Mouse (Mus musculus): ENCODE results near the gene Ssc4d. TPM values are rescaled to one million over a fixed set of nuclear protein-coding genes. Genes with fewer than 3 reads are reported as not detected.

Gene Ssc4d
- polyA plus RNA-seq, 1 experiment from 2014 or later = 1.0 TPM

GRCm38 (mm10) chr5:135971876-135972275, 2.5 kb downstream of the Ssc4d start:
- no peaks in the 10 kb centered on the region for H3K4me1 ChIP-seq (replicated peaks)
- no peak overlapping the region for H3K4me3 ChIP-seq (replicated peaks)
- WGBS = 88% methylated on average over 7 of the region's 7 CpGs
- no peaks in the 10 kb centered on the region for H3K9me3 ChIP-seq
- H3K36me3 ChIP-seq = no peaks in the 10 kb centered on the region
- H3K27me3 ChIP-seq = no peaks in the 10 kb centered on the region
- H3K9ac ChIP-seq (replicated peaks) = no peak overlapping the region
- H3K27ac ChIP-seq = no peak overlapping the region
- ATAC-seq = no peak
- no peak overlapping the region for H3K4me2 ChIP-seq (replicated peaks)

GRCm38 (mm10) chr5:135970247-135970646, 4.1 kb downstream of the Ssc4d start:
- Histone ChIP-seq H3K4me1 (replicated peaks) (peaks cover 5% of the 10 kb centered on the region), H3K9ac (replicated peaks) (no peak overlapping the region), H3K27ac (no peak overlapping the region), H3K4me3 (replicated peaks) (no peak overlapping the region), H3K4me2 (replicated peaks) (no peak overlapping the region), H3K9me3 (no peaks in the 10 kb centered on the region), H3K27me3 (no peaks in the 10 kb centered on the region; the same call in 1 of the 2 replicates), H3K36me3 (no peaks in the 10 kb centered on the region)
- WGBS = 86% methylated on average over 6 of the region's 6 CpGs
- ATAC-seq = no peak

GRCm38 (mm10) chr5:135968781-135969180, 5.5 kb downstream of the Ssc4d start:
- WGBS = 68% methylated on average over 1 of the region's 1 CpGs
- ATAC-seq = no peak
- H3K27ac ChIP-seq = no peak overlapping the region

GRCm38 (mm10) chr5:135966866-135967265, 7.5 kb downstream of the Ssc4d start:
- no peak overlapping the region for H3K9ac ChIP-seq (replicated peaks)
- H3K27me3 ChIP-seq = no peaks in the 10 kb centered on the region; the same call in 1 of the 2 replicates
- no peak overlapping the region for H3K4me3 ChIP-seq (replicated peaks)
- 64% methylated on average over 9 of the region's 9 CpGs for WGBS
- H3K4me2 ChIP-seq (replicated peaks) = no peak overlapping the region
- no peaks in the 10 kb centered on the region for H3K9me3 ChIP-seq
- H3K27ac ChIP-seq = no peak overlapping the region
- no peak for ATAC-seq
- peaks cover 13% of the 10 kb centered on the region for H3K4me1 ChIP-seq (replicated peaks)
- no peaks in the 10 kb centered on the region for H3K36me3 ChIP-seq

More at GRCm38 (mm10) chr5:135968781-135969180, 5.5 kb downstream of the Ssc4d start:
- no peak overlapping the region for H3K4me3 ChIP-seq (replicated peaks)
- no peak overlapping the region for H3K4me2 ChIP-seq (replicated peaks)
- H3K9ac ChIP-seq (replicated peaks) = no peak overlapping the region
- H3K27me3 ChIP-seq = no peaks in the 10 kb centered on the region; the same call in 1 of the 2 replicates
- H3K9me3 ChIP-seq = no peaks in the 10 kb centered on the region
- no peaks in the 10 kb centered on the region for H3K36me3 ChIP-seq
- H3K4me1 ChIP-seq (replicated peaks) = peaks cover 6% of the 10 kb centered on the region

- no peak overlapping the region for H3K4me3 ChIP-seq (replicated peaks)
- no peaks in the 10 kb centered on the region for H3K9me3 ChIP-seq
- WGBS = 12% methylated on average over 24 of the region's 24 CpGs
- ATAC-seq = no peak
- H3K9ac ChIP-seq (replicated peaks) = 0 out of 2 replicates have a peak overlapping the region, but pooled peaks have one; percentile 16
- H3K4me1 ChIP-seq (replicated peaks) = peaks cover 19% of the 10 kb centered on the region
- H3K4me2 ChIP-seq (replicated peaks) = peak overlapping the region; percentile 35
- no peaks in the 10 kb centered on the region; the same call in 1 of the 2 replicates for H3K27me3 ChIP-seq
- H3K36me3 ChIP-seq = no peaks in the 10 kb centered on the region
- H3K27ac ChIP-seq = no peak overlapping the region
Measured at GRCm38 (mm10) chr5:135965501-135965930, 8.8 kb downstream of the Ssc4d start.

- H3K4me1 ChIP-seq (replicated peaks) = peaks cover 19% of the 10 kb centered on the region
- 3% methylated on average over 6 of the region's 6 CpGs for whole genome bisulfite sequencing
- H3K4me2 ChIP-seq (replicated peaks) = peak overlapping the region; percentile 83
- H3K27me3 ChIP-seq = no peaks in the 10 kb centered on the region; the same call in 1 of the 2 replicates
- H3K9me3 ChIP-seq = no peaks in the 10 kb centered on the region
- H3K36me3 ChIP-seq = no peaks in the 10 kb centered on the region
- peak overlapping the region; percentile 97 for H3K27ac ChIP-seq
- H3K4me3 ChIP-seq (replicated peaks) = peak overlapping the region; percentile 54
- no peak for ATAC-seq
- peak overlapping the region; percentile 86 for H3K9ac ChIP-seq (replicated peaks)
Measured at GRCm38 (mm10) chr5:135963280-135963627, 11.1 kb downstream of the Ssc4d start.

GRCm38 (mm10) chr5:135962492-135963279, 11.6 kb downstream of the Ssc4d start:
- Histone ChIP-seq H3K27ac (peak overlapping the region; percentile 97), H3K27me3 (no peaks in the 10 kb centered on the region; the same call in 1 of the 2 replicates), H3K36me3 (no peaks in the 10 kb centered on the region), H3K4me3 (replicated peaks) (peak overlapping the region; percentile 54), H3K9ac (replicated peaks) (peak overlapping the region; percentile 86), H3K4me1 (replicated peaks) (peaks cover 19% of the 10 kb centered on the region), H3K4me2 (replicated peaks) (peak overlapping the region; percentile 83), H3K9me3 (no peaks in the 10 kb centered on the region)
- WGBS = under 1% methylated on average over 61 of the region's 64 CpGs
- peak; percentile 97 for ATAC-seq

GRCm38 (mm10) chr5:135962125-135962491, 12.2 kb downstream of the Ssc4d start:
- peak overlapping the region; percentile 54 for H3K4me3 ChIP-seq (replicated peaks)
- peak overlapping the region; percentile 97 for H3K27ac ChIP-seq
- no peak for ATAC-seq
- H3K9ac ChIP-seq (replicated peaks) = peak overlapping the region; percentile 57
- H3K36me3 ChIP-seq = no peaks in the 10 kb centered on the region
- WGBS = 2% methylated on average over 11 of the region's 11 CpGs
- H3K4me2 ChIP-seq (replicated peaks) = peak overlapping the region; percentile 83
- peaks cover 20% of the 10 kb centered on the region for H3K4me1 ChIP-seq (replicated peaks)
- H3K9me3 ChIP-seq = no peaks in the 10 kb centered on the region
- H3K27me3 ChIP-seq = no peaks in the 10 kb centered on the region; the same call in 1 of the 2 replicates

GRCm38 (mm10) chr5:135960909-135961635, 13.3 kb downstream of the Ssc4d start:
- H3K36me3 ChIP-seq = no peaks in the 10 kb centered on the region
- no peak overlapping the region for H3K4me3 ChIP-seq (replicated peaks)
- 94% methylated on average over 15 of the region's 15 CpGs for WGBS
- no peak for ATAC-seq
- H3K4me2 ChIP-seq (replicated peaks) = 0 out of 2 replicates have a peak overlapping the region, but pooled peaks have one; percentile 83
- no peaks in the 10 kb centered on the region; the same call in 1 of the 2 replicates for H3K27me3 ChIP-seq
- peak overlapping the region; percentile 97; the same call in 1 of the 2 replicates for H3K27ac ChIP-seq
- H3K9me3 ChIP-seq = no peaks in the 10 kb centered on the region
- H3K4me1 ChIP-seq (replicated peaks) = peaks cover 27% of the 10 kb centered on the region
- H3K9ac ChIP-seq (replicated peaks) = no peak overlapping the region

- no peak for ATAC-seq
Measured at GRCm38 (mm10) chr5:135959911-135960310, 14.4 kb downstream of the Ssc4d start.

GRCm38 (mm10) chr5:135958367-135958766, 16.0 kb downstream of the Ssc4d start:
- no peak for ATAC-seq
- no peaks in the 10 kb centered on the region for H3K27me3 ChIP-seq
- H3K4me1 ChIP-seq (replicated peaks) = peaks cover 20% of the 10 kb centered on the region
- H3K9ac ChIP-seq (replicated peaks) = no peak overlapping the region
- 0 out of 2 replicates have a peak overlapping the region, but pooled peaks have one; percentile 51 for H3K4me2 ChIP-seq (replicated peaks)
- no peaks in the 10 kb centered on the region for H3K9me3 ChIP-seq
- no peak overlapping the region for H3K4me3 ChIP-seq (replicated peaks)
- 93% methylated on average over 4 of the region's 4 CpGs for WGBS
- H3K27ac ChIP-seq = peak overlapping the region; percentile 80; the same call in 1 of the 2 replicates
- no peaks in the 10 kb centered on the region for H3K36me3 ChIP-seq

More at GRCm38 (mm10) chr5:135959911-135960310, 14.4 kb downstream of the Ssc4d start:
- H3K27ac ChIP-seq = no peak overlapping the region
- H3K9me3 ChIP-seq = no peaks in the 10 kb centered on the region
- no peaks in the 10 kb centered on the region for H3K27me3 ChIP-seq
- WGBS = 94% methylated on average over 7 of the region's 7 CpGs
- H3K4me2 ChIP-seq (replicated peaks) = no peak overlapping the region
- no peaks in the 10 kb centered on the region for H3K36me3 ChIP-seq
- peaks cover 21% of the 10 kb centered on the region for H3K4me1 ChIP-seq (replicated peaks)
- no peak overlapping the region for H3K9ac ChIP-seq (replicated peaks)
- no peak overlapping the region for H3K4me3 ChIP-seq (replicated peaks)

Data from midbrain, embryonic 13.5 days (tissue).